Mouse (Mus musculus) spleen, adult 18-20 months (tissue): ENCODE data around the gene Cox10.

Experiments
- DNase-seq, 2 experiments: peaks; one replicate each; pipeline ENCODE4 v3.0.0; 2022; ENCODE audit warnings: mixed read lengths in 2 of 2

Gene Cox10

DNA sequence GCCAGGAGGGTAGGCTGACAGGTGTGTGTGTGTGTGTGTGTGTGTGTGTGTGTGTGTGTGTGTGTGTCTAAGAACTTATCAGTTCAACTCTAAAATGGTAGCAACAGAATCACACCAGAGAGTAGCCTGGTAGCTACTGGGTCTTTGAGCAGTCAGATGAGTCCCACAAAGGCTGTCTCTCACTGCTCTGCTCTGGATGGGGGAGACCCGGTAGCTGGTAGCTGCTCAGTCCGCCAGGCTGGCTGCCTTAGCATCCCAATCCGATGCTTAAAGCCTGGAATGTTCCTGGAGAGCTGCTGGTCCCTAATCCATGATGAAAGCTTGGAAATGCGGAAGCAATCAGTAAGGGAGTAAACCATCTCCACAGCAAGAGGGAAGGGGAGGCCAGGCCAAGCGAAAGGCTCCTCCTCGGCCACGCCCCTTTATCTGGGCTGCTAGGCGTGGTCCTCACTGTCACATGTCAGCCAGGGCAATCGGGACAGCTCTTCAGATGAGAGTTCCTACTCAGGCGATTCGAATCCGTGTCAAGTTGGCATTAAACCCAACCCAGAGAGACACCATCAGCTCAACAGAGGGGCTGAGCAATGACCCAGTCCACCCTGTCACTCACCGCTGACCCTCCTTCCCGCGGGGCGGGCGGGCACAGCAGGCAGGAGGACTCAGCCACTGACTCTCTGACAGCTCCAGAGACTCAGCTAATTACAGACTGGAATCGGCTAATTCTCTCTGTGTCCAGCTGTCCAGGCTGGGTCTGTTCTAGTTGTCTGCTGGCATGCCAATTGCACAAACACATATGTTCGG lies 127.2 kb downstream of the Cox10 start:
- DNase-seq = peak in 1 of 2 experiments; percentile 14

DNA sequence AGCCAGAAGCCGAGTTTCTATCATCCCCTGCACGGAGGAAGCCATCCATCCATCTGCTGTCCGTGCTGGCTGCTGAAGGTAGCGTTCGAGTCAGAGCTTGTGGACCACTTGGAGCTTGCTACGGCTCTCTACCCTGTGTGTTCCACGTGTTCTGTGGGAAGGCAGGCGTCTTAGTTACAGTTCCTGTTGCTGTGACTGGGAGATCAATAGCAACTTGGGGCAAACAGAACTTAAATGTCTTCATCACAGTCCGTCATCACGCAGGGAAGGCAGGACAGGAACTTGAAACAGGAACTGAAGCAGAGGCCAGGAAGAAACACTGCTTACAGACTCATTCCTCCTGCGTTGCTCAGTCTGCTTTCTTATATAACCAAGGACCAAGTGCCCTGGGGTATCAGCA lies 130.9 kb downstream of the Cox10 start:
- no peak for DNase-seq

- DNase-seq = no peak
Measured at GRCm38 (mm10) chr11:63947024-63947423, 132.2 kb downstream of the Cox10 start.

- DNase-seq = no peak
Measured at GRCm38 (mm10) chr11:63943947-63944346, 135.3 kb downstream of the Cox10 start.

DNA sequence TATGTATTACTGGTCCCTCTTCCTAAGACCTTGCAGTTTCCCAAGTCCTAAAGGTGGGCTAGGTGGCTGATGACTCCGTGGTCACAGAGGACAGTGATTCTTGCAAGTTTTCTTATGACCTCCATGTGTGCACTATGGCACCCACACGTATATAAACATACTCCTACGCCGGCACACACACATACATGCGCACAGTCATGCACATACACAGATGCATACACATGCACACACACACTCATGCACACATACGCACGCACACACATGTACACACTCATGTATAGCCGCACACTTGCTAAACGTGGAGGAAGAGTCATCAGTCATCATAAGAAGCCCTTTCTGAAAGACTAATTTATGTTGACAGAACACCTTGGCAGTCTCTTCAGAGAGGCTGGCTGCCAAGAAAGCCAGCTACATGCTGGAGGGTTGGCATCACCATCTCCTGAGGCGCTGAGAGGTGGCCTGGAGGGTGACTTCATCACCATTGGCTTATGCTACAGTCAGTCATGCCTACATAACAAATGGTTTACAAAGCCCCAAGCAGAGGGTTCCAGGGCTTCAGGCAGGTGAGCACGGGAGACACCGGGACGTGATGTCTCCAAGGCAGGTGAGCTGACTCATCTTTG lies 135.9 kb downstream of the Cox10 start:
- DNase-seq = no peak

- no peak for DNase-seq
Measured at GRCm38 (mm10) chr11:63942177-63942576, 137.1 kb downstream of the Cox10 start.

DNA sequence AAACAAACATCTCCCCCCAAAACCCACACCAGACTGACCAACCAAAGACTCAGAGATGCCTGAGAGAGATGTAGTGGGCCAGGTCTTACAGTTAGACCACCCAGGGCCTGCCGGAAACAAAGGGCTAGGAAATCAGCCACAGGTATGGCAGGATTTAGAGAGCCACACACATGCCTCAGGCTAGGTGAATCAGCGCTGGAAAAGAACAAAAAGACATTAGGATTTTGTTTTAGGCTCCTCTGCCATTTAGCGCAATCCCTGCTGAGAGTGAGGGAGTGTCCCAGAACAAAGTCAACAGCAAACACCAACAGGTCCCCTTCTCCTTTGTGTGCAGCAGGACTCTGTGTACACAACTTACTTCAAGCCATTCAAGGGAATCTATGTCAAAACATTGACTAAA lies 142.6 kb downstream of the Cox10 start:
- no peak for DNase-seq

DNA sequence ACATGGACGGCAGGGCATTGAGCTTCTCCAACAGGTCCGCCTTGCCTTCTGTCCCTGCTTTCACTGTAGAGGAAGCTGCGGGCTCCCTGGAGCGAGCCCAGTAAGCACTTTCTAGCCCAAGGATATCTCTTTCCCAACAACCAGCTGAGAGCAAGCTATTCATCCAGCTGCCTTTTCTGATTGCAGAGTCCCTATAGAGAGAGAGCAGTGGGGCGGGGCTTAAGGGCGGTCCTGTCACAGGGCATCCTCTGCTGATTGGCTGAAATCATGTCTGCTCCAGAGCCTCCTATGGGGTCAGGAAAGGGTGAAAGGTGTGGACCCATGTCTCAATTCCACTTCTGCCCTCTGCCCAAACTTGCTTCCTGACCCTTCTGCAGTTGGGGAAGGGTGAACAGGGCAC lies 152.4 kb downstream of the Cox10 start:
- no peak for DNase-seq

GRCm38 (mm10) chr11:63925161-63925582 lies 154.1 kb downstream of the Cox10 start:
- peak; percentile 75 to 85 for DNase-seq

- no peak for DNase-seq
Measured at GRCm38 (mm10) chr11:63924286-63924930, 154.9 kb downstream of the Cox10 start.

DNA sequence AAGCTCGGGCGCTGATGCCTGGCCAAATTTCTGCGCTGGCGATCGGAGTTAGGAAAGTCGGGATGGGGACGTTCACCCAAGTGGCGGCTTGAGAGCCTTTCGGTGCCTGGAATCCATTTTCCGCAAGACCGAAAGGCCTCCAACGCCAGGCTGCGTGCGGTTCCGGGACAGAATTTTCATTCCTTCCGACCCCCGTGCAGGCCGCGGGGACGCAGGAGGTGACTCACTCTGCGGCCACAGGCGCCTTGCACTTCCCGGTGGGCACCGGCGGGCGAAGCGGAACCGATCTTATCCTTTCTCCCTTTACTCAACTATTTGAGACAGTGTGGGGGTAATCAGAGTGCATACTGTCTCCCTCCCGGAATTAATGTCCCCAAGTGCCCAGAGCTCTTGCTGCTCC lies 155.9 kb downstream of the Cox10 start:
- DNase-seq = no peak

- peak; percentile 92 to 95 for DNase-seq
Measured at GRCm38 (mm10) chr11:63922091-63922621, 157.1 kb downstream of the Cox10 start, which contains the start of gene Hs3st3b1. Gene Hs3st3b1, minus strand, starts transcription at chr11:63922290.

DNA sequence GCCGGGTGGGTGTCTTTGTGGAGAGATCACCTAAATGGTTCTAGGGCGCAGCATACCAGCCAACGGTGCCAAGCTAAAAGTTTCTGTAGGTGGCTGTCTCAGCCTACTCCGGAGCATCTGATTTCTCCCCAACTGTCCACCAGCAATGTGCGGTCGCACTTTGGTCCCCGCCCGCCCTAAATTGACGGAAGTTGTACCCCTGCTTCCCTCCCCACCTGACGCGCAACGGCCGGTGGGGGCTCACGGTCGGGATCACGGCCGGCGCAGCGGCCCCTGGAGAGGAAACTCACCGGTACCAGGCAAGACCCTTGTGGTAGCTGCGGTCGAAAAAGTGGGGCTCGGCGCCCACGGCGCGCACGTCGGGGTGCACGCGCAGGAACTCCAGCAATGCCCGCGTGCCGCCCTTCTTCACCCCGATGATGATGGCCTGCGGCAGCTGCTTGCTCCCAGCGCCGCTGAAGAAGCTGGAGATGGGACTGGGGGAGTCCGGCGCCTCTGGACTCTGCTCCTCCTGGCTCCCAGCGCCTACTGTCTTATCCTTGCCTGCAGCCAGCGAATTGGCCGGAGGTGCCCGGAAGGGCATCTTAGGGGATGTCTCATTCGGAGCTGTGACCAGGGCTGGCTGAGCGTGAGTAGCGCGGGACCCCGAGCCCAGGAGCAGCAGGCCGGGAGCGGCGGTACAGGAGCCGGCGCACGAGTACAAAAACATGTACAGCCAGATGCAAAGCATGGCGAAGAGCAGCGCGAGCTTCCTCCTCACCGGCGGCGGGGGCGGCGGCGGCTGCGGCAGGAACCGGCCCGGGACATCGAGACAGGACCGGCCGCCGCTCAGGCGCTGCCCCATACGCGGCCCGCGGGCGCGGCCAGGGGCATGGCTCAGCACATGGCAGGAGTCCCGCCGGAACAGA lies 158.0 kb downstream of the Cox10 start:
- peak; percentile 45 to 63 for DNase-seq

- DNase-seq = peak; percentile 64 to 79
Measured at GRCm38 (mm10) chr11:63920531-63920930, 158.7 kb downstream of the Cox10 start.

DNA sequence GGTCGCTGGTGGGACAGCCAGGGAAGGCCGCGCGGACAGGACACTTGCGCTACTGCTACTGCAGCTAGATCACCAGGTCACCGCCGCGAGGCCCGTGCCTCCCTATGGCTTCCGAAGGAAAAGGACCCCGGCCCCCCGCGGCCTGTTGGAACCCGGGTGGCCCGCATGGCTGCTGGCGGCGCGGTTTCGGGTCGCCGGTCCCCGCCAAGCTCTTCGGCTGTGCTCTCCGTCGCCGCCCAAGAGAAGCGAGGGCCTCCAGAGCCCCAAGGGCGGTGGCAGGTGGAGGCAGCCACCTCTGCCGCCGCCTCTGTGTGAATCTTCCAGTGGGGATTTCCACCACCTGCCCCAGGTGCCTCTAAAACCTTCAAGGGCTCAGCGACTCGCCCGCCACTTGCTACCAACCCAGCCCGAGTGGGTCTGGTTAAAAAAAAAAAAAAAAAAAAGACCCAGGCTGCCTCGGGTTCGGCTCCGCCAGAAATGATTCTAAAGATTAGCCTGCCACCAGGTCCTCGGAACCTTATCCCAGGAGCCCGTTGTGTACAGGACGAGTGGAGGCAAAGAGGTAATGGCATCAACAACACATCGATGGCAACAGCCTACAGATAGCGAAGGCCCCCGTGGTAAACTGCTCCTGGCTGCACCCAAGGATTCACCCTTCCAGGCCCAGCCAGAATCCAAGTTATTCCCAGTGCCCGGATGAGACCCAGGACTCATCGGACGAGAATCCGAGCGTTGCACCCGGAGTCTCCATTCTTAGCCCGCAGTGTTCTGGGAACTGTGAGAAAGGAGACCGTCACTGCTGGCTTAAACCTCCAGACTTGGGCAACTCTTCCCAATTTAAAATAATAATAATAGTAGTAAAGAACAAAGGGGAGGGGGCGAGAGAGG lies 159.8 kb downstream of the Cox10 start:
- no peak for DNase-seq

DNA sequence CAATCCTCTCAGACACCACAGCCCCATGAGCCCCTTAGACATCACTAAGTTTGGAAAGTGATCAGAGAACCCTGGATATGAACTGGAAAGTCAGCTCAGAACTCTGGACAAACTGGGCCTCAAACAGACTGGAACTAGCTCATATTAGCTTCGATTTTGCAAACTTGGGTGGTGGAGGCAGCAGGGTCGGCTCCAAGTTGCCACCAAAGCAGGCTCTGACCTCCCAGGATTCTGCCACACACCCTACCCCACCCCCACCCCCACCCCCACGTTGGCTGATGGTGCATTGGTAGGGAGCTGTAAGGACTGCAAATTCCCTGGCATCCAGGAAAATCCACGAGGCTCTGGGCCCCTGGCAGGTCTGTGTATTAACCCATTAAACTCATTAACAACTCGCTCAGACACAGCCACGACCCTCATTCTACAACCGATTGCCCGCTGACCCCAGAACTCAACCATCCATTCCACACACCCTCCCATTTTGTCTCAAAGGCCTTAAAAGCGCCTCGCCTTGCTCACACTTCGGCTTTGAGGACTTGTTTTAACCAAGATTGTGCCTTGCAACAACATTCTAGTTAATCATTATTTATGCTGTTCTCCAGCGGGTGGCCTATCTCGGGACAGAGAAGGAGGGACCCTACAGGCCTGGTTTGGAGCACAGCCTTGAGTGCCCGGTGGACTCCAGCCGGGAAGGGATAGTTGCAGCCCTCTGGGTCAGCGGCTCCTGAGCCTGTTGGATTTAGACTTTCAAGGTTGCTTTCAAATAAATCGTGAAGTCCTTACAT lies 160.8 kb downstream of the Cox10 start:
- no peak for DNase-seq

DNA sequence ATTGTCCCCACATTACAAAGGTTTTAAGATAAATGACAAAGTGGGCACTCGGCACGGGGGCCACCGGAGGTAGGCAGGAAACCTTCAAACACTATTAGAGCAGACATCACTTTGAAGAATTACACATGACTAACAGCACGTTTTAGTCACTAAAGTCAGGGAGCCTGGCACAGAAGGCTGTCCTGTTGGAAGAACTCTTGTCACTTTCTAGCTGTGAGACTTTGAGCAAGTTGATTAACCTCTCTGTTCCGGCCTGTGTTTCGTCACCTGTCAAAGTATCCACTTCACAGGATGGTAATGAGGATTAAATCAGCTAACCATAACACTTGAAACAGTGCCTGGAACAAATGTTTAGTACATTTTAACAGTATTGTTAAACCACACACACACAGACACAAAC lies 161.7 kb downstream of the Cox10 start:
- no peak for DNase-seq

- DNase-seq = peak; percentile 65 to 68
Measured at GRCm38 (mm10) chr11:63914388-63914787, 164.9 kb downstream of the Cox10 start.

- no peak for DNase-seq
Measured at GRCm38 (mm10) chr11:63913936-63914335, 165.3 kb downstream of the Cox10 start.
